Mouse (Mus musculus) cortical plate, adult 2 months (tissue): ENCODE results near the gene Cdc6.

Source experiments
- CTCF ChIP-seq: fragments of 200-500 bp; IDR thresholded peaks from 2 replicates; pipeline ENCODE4 v1.5.1; 2011; ENCODE audit warnings: mild to moderate bottlenecking, control low read depth, low read length; ENCODE audit not compliant: insufficient read depth; ENCODE audit errors: extremely low read depth
- POLR2A ChIP-seq: fragments of 200-500 bp; IDR thresholded peaks from 2 replicates; pipeline ENCODE4 v1.6.1; 2011; ENCODE audit warnings: mild to moderate bottlenecking, low read length, control low read depth; ENCODE audit not compliant: insufficient read depth; ENCODE audit errors: extremely low read depth

DNA sequence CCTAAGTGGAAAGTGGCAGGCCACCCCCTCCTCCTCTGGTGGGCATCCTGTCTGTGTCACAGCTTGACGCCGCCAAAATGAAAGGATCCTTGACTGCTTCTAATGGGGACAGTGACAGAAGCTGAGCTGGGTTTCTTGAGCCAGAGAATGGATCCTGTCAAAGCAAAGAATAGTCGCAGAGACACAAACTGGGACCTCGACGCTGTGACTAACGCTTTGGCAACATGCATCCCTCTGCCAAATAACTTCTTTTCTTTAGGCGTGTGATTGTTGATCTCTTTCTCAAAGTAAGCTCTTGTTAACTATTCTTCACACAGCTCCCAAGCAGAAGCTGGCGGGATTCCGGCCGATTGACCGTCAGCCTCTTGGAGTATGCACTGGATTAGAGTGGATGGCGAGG, 40.3 kb upstream of the Cdc6 start:
- TF ChIP-seq CTCF (no peak), POLR2A (no peak)
